Mouse (Mus musculus) midbrain, embryonic 12.5 days (tissue): ENCODE measurements around the gene Gsdmc3. TPM values are rescaled to one million over a fixed set of nuclear protein-coding genes. Genes with fewer than 3 reads are reported as not detected.

Experiments used
- polyA plus RNA-seq: library from polyadenylated mRNA; unstranded; fragments of >200 nt; fragmentation: Nextera tagmentation; extraction: Ambion mirVana; gene quantifications from 2 replicates; pipeline ENCODE4 v1.2.1, GENCODE M21; 2016

Gene Gsdmc3
- polyA plus RNA-seq, 1 experiment from 2014 or later, result not detected

Other genes starting within 250 kb of the Gsdmc3 start
- not detected in 2 replicates for gene Gsdmc2, start 33.4 kb downstream of the Gsdmc3 start, polyA plus RNA-seq
- not detected in 2 replicates for gene Gsdmc4, start 33.7 kb upstream of the Gsdmc3 start, polyA plus RNA-seq
- gene Fam49b, start 181.9 kb upstream of the Gsdmc3 start, polyA plus RNA-seq, result 94.2 and 96.9 TPM in 2 replicates